Mouse (Mus musculus): ENCODE measurements at regions not wholly inside any gene's neighbourhood (a gene's known extent, or its start where the extent isn't known, plus 50 kb on each side); places are given as distances from the start of the nearest gene placed in this dataset.

DNA sequence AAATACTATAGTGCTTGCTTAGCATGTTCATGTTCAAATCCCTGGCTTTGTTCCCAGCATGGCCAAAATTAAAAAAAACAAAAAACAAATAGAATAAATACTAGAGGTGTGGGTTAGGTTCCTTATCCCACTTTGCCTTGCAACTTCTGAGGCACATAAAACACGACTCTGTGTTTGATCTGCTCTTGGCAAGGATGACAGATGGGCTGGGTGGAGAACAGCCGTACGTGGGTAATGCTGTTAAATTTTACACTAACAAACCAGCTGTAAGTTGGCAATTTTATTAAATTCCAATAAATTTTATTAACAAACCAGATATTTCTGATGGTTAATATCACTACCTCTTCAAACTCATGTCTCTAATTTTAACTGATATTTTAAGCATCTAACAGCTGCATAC, 168.9 kb downstream of the Gja1 start:
- no peak for DNase-seq (ENCODE audit: low read depth, low spot score)
- H3K4me1 ChIP-seq (ENCODE audit: control insufficient read depth in 2 of 2, insufficient read depth in 2 of 2, low read length in 2 of 2, poor library complexity in 1 of 2) = no peaks in the 10 kb centered on the region
- no peaks in the 10 kb centered on the region for H3K36me3 ChIP-seq (ENCODE audit: control insufficient read depth, insufficient read depth, low read length, poor library complexity, severe bottlenecking)
- in situ Hi-C loops (cut with MboI; ENCODE audit: low sequenced_read_pairs in 2 of 2, unreplicated experiment in 2 of 2) = no loop called here
- no peak overlapping the region for H3K9ac ChIP-seq (ENCODE audit: insufficient read depth, low read depth, low read length, poor library complexity, severe bottlenecking)
- no peaks in the 10 kb centered on the region for H3K9me3 ChIP-seq (ENCODE audit: control insufficient read depth, insufficient read depth, low read depth, low read length)
- H3K27ac ChIP-seq (ENCODE audit: insufficient read depth, low read depth, low read length, poor library complexity, severe bottlenecking) = no peak overlapping the region
- TF ChIP-seq ZC3H11A (IDR thresholded peaks at IDR 0.05; ENCODE audit: borderline replicate concordance, low read depth, low read length) (no peak), MAFK (IDR thresholded peaks at IDR 0.05; ENCODE audit: insufficient read depth, low read depth, low read length) (no peak), ZNF384 (IDR thresholded peaks at IDR 0.05; ENCODE audit: low read depth, low read length) (no peak), HCFC1 (IDR thresholded peaks at IDR 0.05; ENCODE audit: borderline replicate concordance, insufficient read depth, low read length) (no peak), CHD2 (IDR thresholded peaks at IDR 0.05; ENCODE audit: low read depth, low read length) (no peak)
- no peak overlapping the region for H3K4me3 ChIP-seq (ENCODE audit: insufficient read depth in 1 of 2, low read depth in 1 of 2, low read length in 2 of 2, poor library complexity in 1 of 2, severe bottlenecking in 1 of 2)

- no peak for DNase-seq (ENCODE audit: low read depth, low spot score)
- Histone ChIP-seq H3K4me1 (ENCODE audit: control insufficient read depth in 2 of 2, insufficient read depth in 2 of 2, low read length in 2 of 2, poor library complexity in 1 of 2) (no peaks in the 10 kb centered on the region), H3K9me3 (ENCODE audit: control insufficient read depth, insufficient read depth, low read depth, low read length) (no peaks in the 10 kb centered on the region), H3K4me3 (ENCODE audit: insufficient read depth in 1 of 2, low read depth in 1 of 2, low read length in 2 of 2, poor library complexity in 1 of 2, severe bottlenecking in 1 of 2) (no peak overlapping the region), H3K27ac (ENCODE audit: insufficient read depth, low read depth, low read length, poor library complexity, severe bottlenecking) (no peak overlapping the region), H3K36me3 (ENCODE audit: control insufficient read depth, insufficient read depth, low read length, poor library complexity, severe bottlenecking) (no peaks in the 10 kb centered on the region), H3K9ac (ENCODE audit: insufficient read depth, low read depth, low read length, poor library complexity, severe bottlenecking) (no peak overlapping the region)
- in situ Hi-C loops (cut with MboI; ENCODE audit: low sequenced_read_pairs in 2 of 2, unreplicated experiment in 2 of 2) = no loop called here
- TF ChIP-seq CHD2 (IDR thresholded peaks at IDR 0.05; ENCODE audit: low read depth, low read length) = no peak
- TF ChIP-seq HCFC1 (IDR thresholded peaks at IDR 0.05; ENCODE audit: borderline replicate concordance, insufficient read depth, low read length) = no peak
- no peak for TF ChIP-seq ZNF384 (IDR thresholded peaks at IDR 0.05; ENCODE audit: low read depth, low read length)
- no peak for TF ChIP-seq ZC3H11A (IDR thresholded peaks at IDR 0.05; ENCODE audit: borderline replicate concordance, low read depth, low read length)
- TF ChIP-seq MAFK (IDR thresholded peaks at IDR 0.05; ENCODE audit: insufficient read depth, low read depth, low read length) = no peak
Measured at GRCm38 (mm10) chr10:56546824-56547223, 169.7 kb downstream of the Gja1 start.

DNA sequence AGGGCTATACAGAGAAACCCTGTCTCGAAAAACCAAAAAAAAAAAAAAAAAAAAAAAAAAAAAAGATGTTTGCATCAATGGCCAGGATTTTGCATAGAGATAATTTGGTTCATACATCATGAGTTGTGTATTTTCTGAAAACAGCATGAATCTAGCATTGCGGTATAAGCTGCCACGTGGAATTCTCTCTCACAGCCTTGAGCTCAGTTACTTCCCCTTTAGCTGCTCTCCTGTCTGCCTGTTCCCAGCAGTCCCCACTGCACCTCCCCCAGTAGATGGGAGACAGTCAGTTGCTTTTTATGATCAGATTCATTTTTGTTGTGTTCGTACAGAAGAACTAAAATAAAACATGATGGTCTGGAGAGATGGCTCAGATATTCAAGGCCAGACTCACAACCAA, 170.7 kb downstream of the Gja1 start:
- no peaks in the 10 kb centered on the region for H3K9me3 ChIP-seq (ENCODE audit: control insufficient read depth, insufficient read depth, low read depth, low read length)
- H3K4me1 ChIP-seq (ENCODE audit: control insufficient read depth in 2 of 2, insufficient read depth in 2 of 2, low read length in 2 of 2, poor library complexity in 1 of 2) = no peaks in the 10 kb centered on the region
- in situ Hi-C loops (cut with MboI; ENCODE audit: low sequenced_read_pairs in 2 of 2, unreplicated experiment in 2 of 2) = no loop called here
- H3K4me3 ChIP-seq (ENCODE audit: insufficient read depth in 1 of 2, low read depth in 1 of 2, low read length in 2 of 2, poor library complexity in 1 of 2, severe bottlenecking in 1 of 2) = no peak overlapping the region
- TF ChIP-seq ZC3H11A (IDR thresholded peaks at IDR 0.05; ENCODE audit: borderline replicate concordance, low read depth, low read length) (no peak), HCFC1 (IDR thresholded peaks at IDR 0.05; ENCODE audit: borderline replicate concordance, insufficient read depth, low read length) (no peak)
- H3K9ac ChIP-seq (ENCODE audit: insufficient read depth, low read depth, low read length, poor library complexity, severe bottlenecking) = no peak overlapping the region
- no peaks in the 10 kb centered on the region for H3K36me3 ChIP-seq (ENCODE audit: control insufficient read depth, insufficient read depth, low read length, poor library complexity, severe bottlenecking)
- DNase-seq (ENCODE audit: low read depth, low spot score) = no peak
- no peak overlapping the region for H3K27ac ChIP-seq (ENCODE audit: insufficient read depth, low read depth, low read length, poor library complexity, severe bottlenecking)

- no peaks in the 10 kb centered on the region for H3K36me3 ChIP-seq (ENCODE audit: control insufficient read depth, insufficient read depth, low read length, poor library complexity, severe bottlenecking)
- H3K27ac ChIP-seq (ENCODE audit: insufficient read depth, low read depth, low read length, poor library complexity, severe bottlenecking) = no peak overlapping the region
- H3K9me3 ChIP-seq (ENCODE audit: control insufficient read depth, insufficient read depth, low read depth, low read length) = no peaks in the 10 kb centered on the region
- in situ Hi-C loops (cut with MboI; ENCODE audit: low sequenced_read_pairs in 2 of 2, unreplicated experiment in 2 of 2) = no loop called here
- no peak for DNase-seq (ENCODE audit: low read depth, low spot score)
- no peak for TF ChIP-seq CHD2 (IDR thresholded peaks at IDR 0.05; ENCODE audit: low read depth, low read length)
- no peak for TF ChIP-seq ZNF384 (IDR thresholded peaks at IDR 0.05; ENCODE audit: low read depth, low read length)
- TF ChIP-seq ZC3H11A (IDR thresholded peaks at IDR 0.05; ENCODE audit: borderline replicate concordance, low read depth, low read length) = no peak
- TF ChIP-seq MAFK (IDR thresholded peaks at IDR 0.05; ENCODE audit: insufficient read depth, low read depth, low read length) = no peak
- TF ChIP-seq HCFC1 (IDR thresholded peaks at IDR 0.05; ENCODE audit: borderline replicate concordance, insufficient read depth, low read length) = no peak
- H3K9ac ChIP-seq (ENCODE audit: insufficient read depth, low read depth, low read length, poor library complexity, severe bottlenecking) = no peak overlapping the region
- H3K4me1 ChIP-seq (ENCODE audit: control insufficient read depth in 2 of 2, insufficient read depth in 2 of 2, low read length in 2 of 2, poor library complexity in 1 of 2) = no peaks in the 10 kb centered on the region
- H3K4me3 ChIP-seq (ENCODE audit: insufficient read depth in 1 of 2, low read depth in 1 of 2, low read length in 2 of 2, poor library complexity in 1 of 2, severe bottlenecking in 1 of 2) = no peak overlapping the region
Measured at GRCm38 (mm10) chr10:56566836-56567442, 189.8 kb downstream of the Gja1 start.

GRCm38 (mm10) chr10:56582065-56582464, 204.9 kb downstream of the Gja1 start:
- no peak for TF ChIP-seq CHD2 (IDR thresholded peaks at IDR 0.05; ENCODE audit: low read depth, low read length)
- TF ChIP-seq HCFC1 (IDR thresholded peaks at IDR 0.05; ENCODE audit: borderline replicate concordance, insufficient read depth, low read length) = no peak
- TF ChIP-seq ZC3H11A (IDR thresholded peaks at IDR 0.05; ENCODE audit: borderline replicate concordance, low read depth, low read length) = no peak
- no peak for TF ChIP-seq ZNF384 (IDR thresholded peaks at IDR 0.05; ENCODE audit: low read depth, low read length)
- TF ChIP-seq MAFK (IDR thresholded peaks at IDR 0.05; ENCODE audit: insufficient read depth, low read depth, low read length) = no peak
- no peak overlapping the region for H3K27ac ChIP-seq (ENCODE audit: insufficient read depth, low read depth, low read length, poor library complexity, severe bottlenecking)
- in situ Hi-C loops (cut with MboI; ENCODE audit: low sequenced_read_pairs in 2 of 2, unreplicated experiment in 2 of 2) = no loop called here
- H3K9ac ChIP-seq (ENCODE audit: insufficient read depth, low read depth, low read length, poor library complexity, severe bottlenecking) = no peak overlapping the region
- DNase-seq (ENCODE audit: low read depth, low spot score) = no peak
- H3K9me3 ChIP-seq (ENCODE audit: control insufficient read depth, insufficient read depth, low read depth, low read length) = no peaks in the 10 kb centered on the region
- H3K4me1 ChIP-seq (ENCODE audit: control insufficient read depth in 2 of 2, insufficient read depth in 2 of 2, low read length in 2 of 2, poor library complexity in 1 of 2) = no peaks in the 10 kb centered on the region
- H3K36me3 ChIP-seq (ENCODE audit: control insufficient read depth, insufficient read depth, low read length, poor library complexity, severe bottlenecking) = no peaks in the 10 kb centered on the region
- H3K4me3 ChIP-seq (ENCODE audit: insufficient read depth in 1 of 2, low read depth in 1 of 2, low read length in 2 of 2, poor library complexity in 1 of 2, severe bottlenecking in 1 of 2) = no peak overlapping the region
